Mouse (Mus musculus) adrenal gland, postnatal 0 days (tissue): ENCODE data around the gene Mapk10. TPM values are rescaled to one million over a fixed set of nuclear protein-coding genes. Genes with fewer than 3 reads are reported as not detected.

Source experiments
- polyA plus RNA-seq: library from polyadenylated mRNA; unstranded; fragments of >200 nt; fragmentation: Nextera tagmentation; extraction: Ambion mirVana; gene quantifications from 2 replicates; pipeline ENCODE4 v1.2.1, GENCODE M21; 2015

The Mapk10 gene
- 13.3 and 18.5 TPM in 2 replicates for polyA plus RNA-seq

GRCm38 (mm10) chr5:103211101-103211848 is at the start of gene Mapk10:
Gene Mapk10, minus strand, starts transcription at chr5:103211334.

Other genes starting within 250 kb of the Mapk10 start
- 5.7 and 6.9 TPM in 2 replicates for gene Ptpn13, start 213.9 kb upstream of the Mapk10 start, polyA plus RNA-seq